Mouse (Mus musculus): ENCODE measurements around the gene Slc6a18. TPM values are rescaled to one million over a fixed set of nuclear protein-coding genes. Genes with fewer than 3 reads are reported as not detected.
A peak's percentile ranks its signal among the peaks of the same experiment; 100 is the strongest.
"Not testable (repeated sequence)": the region's sequence is repeated elsewhere in the genome, so short reads cannot be mapped to it uniquely, and the experiment has no call there.

Slc6a18 gene
- polyA plus RNA-seq, 1 experiment from 2014 or later: 0.08 TPM

- no peak overlapping the region for H3K9ac ChIP-seq (ENCODE audit: low read depth, low read length)
- no peaks in the 10 kb centered on the region for H3K9me3 ChIP-seq (replicated peaks; ENCODE audit: control insufficient read depth, low read length)
- no peaks in the 10 kb centered on the region for H3K4me1 ChIP-seq (ENCODE audit: control insufficient read depth, low read depth, low read length)
- H3K27me3 ChIP-seq (ENCODE audit: control insufficient read depth, insufficient read depth, low read depth, low read length): no peaks in the 10 kb centered on the region
- H3K36me3 ChIP-seq (ENCODE audit: control insufficient read depth, insufficient read depth): no peaks in the 10 kb centered on the region
- 58% methylated on average over 5 of the region's 5 CpGs for WGBS (ENCODE audit: insufficient replicate concordance)
- H3K27ac ChIP-seq (ENCODE audit: low read length): no peak overlapping the region
- H3K4me2 ChIP-seq (ENCODE audit: low read depth, low read length): no peak overlapping the region
- 0 out of 2 replicates have a peak, but pooled peaks have one; percentile 24 for ATAC-seq (ENCODE audit: low read depth)
- H3K4me3 ChIP-seq (ENCODE audit: low read depth, low read length): no peak overlapping the region
These were observed 33.4 kb upstream of the Slc6a18 start for GRCm38 (mm10) chr13:73711221-73711620.

DNA sequence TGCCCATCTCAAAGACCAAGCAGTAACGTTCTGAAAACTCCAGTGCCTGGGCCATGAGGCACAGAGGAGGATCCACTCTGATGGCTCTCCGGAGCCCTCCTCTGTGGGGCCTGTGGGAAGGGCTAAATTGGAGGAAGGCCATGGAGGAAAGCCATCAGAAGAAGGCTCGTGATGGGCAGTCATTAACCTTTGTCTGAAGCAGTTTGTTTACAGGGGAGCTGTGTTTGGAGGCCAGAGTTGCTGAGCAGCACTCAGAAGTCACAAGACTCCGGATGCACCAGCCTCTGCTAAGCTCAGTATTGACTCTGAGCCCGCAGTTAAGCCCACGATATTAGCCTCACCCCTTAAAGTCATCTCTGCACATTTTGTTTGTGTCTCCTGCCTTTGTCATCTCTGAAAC is 31.7 kb upstream of the Slc6a18 start:
- Histone ChIP-seq H3K36me3 (ENCODE audit: control insufficient read depth, insufficient read depth) (no peaks in the 10 kb centered on the region), H3K4me2 (ENCODE audit: low read depth, low read length) (no peak overlapping the region), H3K4me3 (ENCODE audit: low read depth, low read length) (no peak overlapping the region), H3K9ac (ENCODE audit: low read depth, low read length) (no peak overlapping the region), H3K27me3 (ENCODE audit: control insufficient read depth, insufficient read depth, low read depth, low read length) (no peaks in the 10 kb centered on the region), H3K9me3 (replicated peaks; ENCODE audit: control insufficient read depth, low read length) (no peaks in the 10 kb centered on the region), H3K4me1 (ENCODE audit: control insufficient read depth, low read depth, low read length) (no peaks in the 10 kb centered on the region), H3K27ac (ENCODE audit: low read length) (no peak overlapping the region)
- 39% methylated on average over 6 of the region's 6 CpGs for WGBS (ENCODE audit: insufficient replicate concordance)
- ATAC-seq (ENCODE audit: low read depth): no peak

DNA sequence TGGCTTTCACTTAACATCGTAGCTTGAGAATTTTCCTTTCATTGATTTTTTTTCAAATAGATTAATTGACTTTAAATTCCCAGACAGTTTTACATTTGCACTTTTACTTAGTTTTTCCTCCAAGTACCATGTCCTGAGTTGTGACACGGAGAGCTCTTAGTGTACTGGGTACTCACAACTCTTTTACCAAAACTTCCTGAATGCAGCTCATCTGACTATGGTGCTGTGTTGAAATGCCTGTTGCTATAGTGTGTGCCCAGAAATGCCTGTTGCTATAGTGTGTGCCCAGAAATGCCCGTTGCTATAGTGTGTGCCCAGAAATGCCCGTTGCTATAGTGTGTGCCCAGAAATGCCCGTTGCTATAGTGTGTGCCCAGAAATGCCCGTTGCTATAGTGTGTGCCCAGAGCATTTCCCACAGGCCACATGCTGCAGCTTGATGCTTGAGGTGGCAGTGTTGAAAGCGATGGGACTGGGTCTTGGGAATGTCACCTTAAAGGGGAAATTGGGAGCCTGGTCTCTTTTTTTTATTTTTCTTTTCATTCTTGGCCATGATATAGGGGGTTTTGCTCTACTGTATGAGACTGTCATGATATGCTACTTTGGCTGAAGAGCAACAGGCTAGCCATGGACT is 27.0 kb upstream of the Slc6a18 start, which contains the start of gene Slc6a19:
Gene Slc6a19 (minus strand): TSS at position 172 of the 632 bp plus-strand sequence.
- H3K9ac ChIP-seq (ENCODE audit: low read depth, low read length): no peak within 1 kb of the TSS
- no peaks in the 10 kb centered on the region for H3K4me1 ChIP-seq (ENCODE audit: control insufficient read depth, low read depth, low read length)
- WGBS (ENCODE audit: insufficient replicate concordance): 65% methylated on average over 7 of the region's 7 CpGs
- no peak for ATAC-seq (ENCODE audit: low read depth)
- H3K9me3 ChIP-seq (replicated peaks; ENCODE audit: control insufficient read depth, low read length): no peaks in the 10 kb centered on the region
- H3K4me2 ChIP-seq (ENCODE audit: low read depth, low read length): no peak within 1 kb of the TSS
- no peak within 1 kb of the TSS for H3K4me3 ChIP-seq (ENCODE audit: low read depth, low read length)
- no peaks in the 10 kb centered on the region for H3K27me3 ChIP-seq (ENCODE audit: control insufficient read depth, insufficient read depth, low read depth, low read length)
- H3K27ac ChIP-seq (ENCODE audit: low read length): no peak within 1 kb of the TSS
- no peaks in the 10 kb centered on the region for H3K36me3 ChIP-seq (ENCODE audit: control insufficient read depth, insufficient read depth)

- not testable (repeated sequence) for H3K27ac ChIP-seq (ENCODE audit: low read length); H3K9ac ChIP-seq (ENCODE audit: low read depth, low read length); H3K4me1 ChIP-seq (ENCODE audit: control insufficient read depth, low read depth, low read length); H3K4me3 ChIP-seq (ENCODE audit: low read depth, low read length); H3K4me2 ChIP-seq (ENCODE audit: low read depth, low read length); H3K27me3 ChIP-seq (ENCODE audit: control insufficient read depth, insufficient read depth, low read depth, low read length); H3K9me3 ChIP-seq (replicated peaks; ENCODE audit: control insufficient read depth, low read length); H3K36me3 ChIP-seq (ENCODE audit: control insufficient read depth, insufficient read depth); ATAC-seq (ENCODE audit: low read depth)
- 22% methylated on average over 4 of the region's 4 CpGs for WGBS (ENCODE audit: insufficient replicate concordance)
These were observed 25.7 kb upstream of the Slc6a18 start for GRCm38 (mm10) chr13:73703486-73703885.

DNA sequence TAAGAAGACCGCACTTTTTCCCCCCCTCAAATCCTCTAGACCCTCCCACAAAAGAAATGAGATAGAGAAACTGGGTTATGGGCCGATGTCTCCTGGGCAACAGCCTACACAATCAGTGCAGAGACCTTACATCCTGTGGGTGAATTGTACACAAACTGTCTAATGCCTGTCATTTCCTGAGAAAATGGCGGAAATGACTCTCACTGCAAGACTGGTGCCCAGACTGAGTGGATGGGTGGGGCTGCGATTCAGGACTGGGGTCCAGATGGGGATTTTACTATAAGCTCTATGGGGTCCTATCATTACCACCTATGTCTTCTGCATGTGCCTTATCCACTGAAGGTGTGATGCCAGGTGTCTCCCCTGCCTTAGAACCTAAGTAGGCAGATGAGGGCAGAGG is 25.0 kb upstream of the Slc6a18 start:
- no peak overlapping the region for H3K4me3 ChIP-seq (ENCODE audit: low read depth, low read length)
- no peaks in the 10 kb centered on the region for H3K9me3 ChIP-seq (replicated peaks; ENCODE audit: control insufficient read depth, low read length)
- 37% methylated on average over 4 of the region's 4 CpGs for WGBS (ENCODE audit: insufficient replicate concordance)
- no peaks in the 10 kb centered on the region for H3K4me1 ChIP-seq (ENCODE audit: control insufficient read depth, low read depth, low read length)
- no peak overlapping the region for H3K27ac ChIP-seq (ENCODE audit: low read length)
- H3K4me2 ChIP-seq (ENCODE audit: low read depth, low read length): no peak overlapping the region
- no peaks in the 10 kb centered on the region for H3K27me3 ChIP-seq (ENCODE audit: control insufficient read depth, insufficient read depth, low read depth, low read length)
- no peaks in the 10 kb centered on the region for H3K36me3 ChIP-seq (ENCODE audit: control insufficient read depth, insufficient read depth)
- no peak overlapping the region for H3K9ac ChIP-seq (ENCODE audit: low read depth, low read length)
- no peak for ATAC-seq (ENCODE audit: low read depth)

- no peaks in the 10 kb centered on the region for H3K36me3 ChIP-seq (ENCODE audit: control insufficient read depth, insufficient read depth)
These were observed 23.5 kb upstream of the Slc6a18 start for GRCm38 (mm10) chr13:73701161-73701883.

DNA sequence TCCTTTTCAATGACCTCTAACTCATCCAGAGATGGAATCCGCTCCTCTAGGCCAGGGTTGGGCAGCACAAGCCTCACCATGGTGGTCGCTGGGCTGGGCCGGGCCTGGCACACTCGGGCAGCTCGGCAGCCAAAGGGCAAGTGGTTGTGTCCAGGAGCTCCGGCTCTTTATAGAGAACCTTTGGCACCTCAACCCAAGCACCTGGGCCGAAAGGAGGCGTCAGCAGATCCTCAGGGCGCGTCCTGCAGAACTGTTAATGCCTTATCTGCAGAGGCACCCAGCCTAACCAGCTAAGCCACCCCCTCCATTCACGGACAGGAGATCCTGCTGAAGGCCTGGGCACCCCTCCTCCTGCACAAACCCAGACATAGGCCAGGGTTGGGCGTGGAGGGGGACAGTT is 22.7 kb upstream of the Slc6a18 start:
- no peaks in the 10 kb centered on the region for H3K27me3 ChIP-seq (ENCODE audit: control insufficient read depth, insufficient read depth, low read depth, low read length)
- no peaks in the 10 kb centered on the region for H3K36me3 ChIP-seq (ENCODE audit: control insufficient read depth, insufficient read depth)
- H3K9me3 ChIP-seq (replicated peaks; ENCODE audit: control insufficient read depth, low read length): no peaks in the 10 kb centered on the region
- ATAC-seq (ENCODE audit: low read depth): no peak
- no peak overlapping the region for H3K27ac ChIP-seq (ENCODE audit: low read length)
- WGBS (ENCODE audit: insufficient replicate concordance): 54% methylated on average over 12 of the region's 12 CpGs
- H3K4me3 ChIP-seq (ENCODE audit: low read depth, low read length): no peak overlapping the region
- H3K9ac ChIP-seq (ENCODE audit: low read depth, low read length): no peak overlapping the region
- H3K4me1 ChIP-seq (ENCODE audit: control insufficient read depth, low read depth, low read length): no peaks in the 10 kb centered on the region; the same call in 1 of the 2 replicates
- no peak overlapping the region for H3K4me2 ChIP-seq (ENCODE audit: low read depth, low read length)

More at GRCm38 (mm10) chr13:73701161-73701883, 23.5 kb upstream of the Slc6a18 start:
- no peak overlapping the region for H3K27ac ChIP-seq (ENCODE audit: low read length)
- H3K4me3 ChIP-seq (ENCODE audit: low read depth, low read length): no peak overlapping the region
- 58% methylated on average over 9 of the region's 9 CpGs for WGBS (ENCODE audit: insufficient replicate concordance)
- no peaks in the 10 kb centered on the region for H3K27me3 ChIP-seq (ENCODE audit: control insufficient read depth, insufficient read depth, low read depth, low read length)
- ATAC-seq (ENCODE audit: low read depth): no peak
- H3K4me2 ChIP-seq (ENCODE audit: low read depth, low read length): no peak overlapping the region
- no peaks in the 10 kb centered on the region; the same call in 1 of the 2 replicates for H3K4me1 ChIP-seq (ENCODE audit: control insufficient read depth, low read depth, low read length)
- no peak overlapping the region for H3K9ac ChIP-seq (ENCODE audit: low read depth, low read length)
- no peaks in the 10 kb centered on the region for H3K9me3 ChIP-seq (replicated peaks; ENCODE audit: control insufficient read depth, low read length)

DNA sequence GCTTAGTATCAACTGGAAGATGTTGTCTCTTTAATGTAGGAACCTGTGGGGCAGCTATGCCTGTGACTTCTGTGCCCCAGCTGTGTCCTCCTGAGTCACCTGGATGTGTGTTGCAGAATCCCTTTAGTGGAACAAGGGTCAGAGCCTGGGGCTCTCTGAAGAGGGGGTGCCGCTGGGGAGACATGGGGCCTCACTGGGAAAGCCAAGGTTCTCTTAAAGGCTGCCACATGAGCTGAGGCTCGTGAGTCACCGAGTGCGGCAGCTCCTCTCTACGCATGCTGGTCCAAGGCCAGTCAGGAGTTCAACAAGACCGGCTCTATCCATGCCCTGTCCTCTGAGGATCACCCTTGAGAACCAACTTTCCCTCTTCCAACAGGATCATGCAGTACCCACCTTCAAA is 21.9 kb upstream of the Slc6a18 start:
- H3K9me3 ChIP-seq (replicated peaks; ENCODE audit: control insufficient read depth, low read length): no peaks in the 10 kb centered on the region
- no peaks in the 10 kb centered on the region for H3K36me3 ChIP-seq (ENCODE audit: control insufficient read depth, insufficient read depth)
- no peak overlapping the region for H3K27ac ChIP-seq (ENCODE audit: low read length)
- H3K4me2 ChIP-seq (ENCODE audit: low read depth, low read length): no peak overlapping the region
- WGBS (ENCODE audit: insufficient replicate concordance): 79% methylated on average over 6 of the region's 6 CpGs
- ATAC-seq (ENCODE audit: low read depth): no peak
- no peak overlapping the region for H3K4me3 ChIP-seq (ENCODE audit: low read depth, low read length)
- no peak overlapping the region for H3K9ac ChIP-seq (ENCODE audit: low read depth, low read length)
- H3K27me3 ChIP-seq (ENCODE audit: control insufficient read depth, insufficient read depth, low read depth, low read length): no peaks in the 10 kb centered on the region
- no peaks in the 10 kb centered on the region; the same call in 1 of the 2 replicates for H3K4me1 ChIP-seq (ENCODE audit: control insufficient read depth, low read depth, low read length)

GRCm38 (mm10) chr13:73696529-73696928 is 18.7 kb upstream of the Slc6a18 start:
- H3K9me3 ChIP-seq (replicated peaks; ENCODE audit: control insufficient read depth, low read length): no peaks in the 10 kb centered on the region
- ATAC-seq (ENCODE audit: low read depth): no peak
- no peak overlapping the region for H3K4me3 ChIP-seq (ENCODE audit: low read depth, low read length)
- no peak overlapping the region for H3K4me2 ChIP-seq (ENCODE audit: low read depth, low read length)
- no peak overlapping the region for H3K9ac ChIP-seq (ENCODE audit: low read depth, low read length)
- H3K27me3 ChIP-seq (ENCODE audit: control insufficient read depth, insufficient read depth, low read depth, low read length): no peaks in the 10 kb centered on the region
- no peaks in the 10 kb centered on the region; the same call in none of the 2 replicates for H3K4me1 ChIP-seq (ENCODE audit: control insufficient read depth, low read depth, low read length)
- 39% methylated on average over 3 of the region's 3 CpGs for WGBS (ENCODE audit: insufficient replicate concordance)
- H3K27ac ChIP-seq (ENCODE audit: low read length): no peak overlapping the region
- H3K36me3 ChIP-seq (ENCODE audit: control insufficient read depth, insufficient read depth): no peaks in the 10 kb centered on the region
